Mouse (Mus musculus) liver, postnatal 0 days (tissue): ENCODE results near the gene 2010111I01Rik. TPM values are rescaled to one million over a fixed set of nuclear protein-coding genes. Genes with fewer than 3 reads are reported as not detected.

ENCODE experiments used
- ATAC-seq: fragments of 200-750 bp; cut with Nextera tagmentation; 2 replicates; pipeline ENCODE4 v1.8.0; 2017; ENCODE audit warnings: mild to moderate bottlenecking, moderate library complexity
- DNase-seq: peaks from one replicate; pipeline ENCODE4 v3.0.0-alpha.2; 2016
- H3K27ac ChIP-seq: fragments of 300-500 bp; sonication (generic); 2 replicates; pipeline ENCODE4 v1.5.1; 2014; ENCODE audit warnings: antibody characterized with exemption, moderate library complexity, mild to moderate bottlenecking, low read depth
- H3K27me3 ChIP-seq: fragments of 300-500 bp; sonication (generic); 2 replicates; pipeline ENCODE4 v1.6.1; 2014; ENCODE audit warnings: low read length, control low read depth, mixed read lengths; ENCODE audit not compliant: insufficient read depth
- H3K36me3 ChIP-seq: fragments of 300-500 bp; sonication (generic); replicated peaks from 2 replicates; pipeline ENCODE4 v1.6.1; 2014; ENCODE audit warnings: mild to moderate bottlenecking, control low read depth, low read length, moderate library complexity, mixed read lengths; ENCODE audit not compliant: insufficient read depth
- H3K4me1 ChIP-seq: fragments of 300-500 bp; sonication (generic); 2 replicates; pipeline ENCODE4 v1.6.1; 2014; ENCODE audit warnings: antibody characterized with exemption, mild to moderate bottlenecking, control low read depth; ENCODE audit not compliant: insufficient read depth
- H3K4me2 ChIP-seq: fragments of 300-500 bp; sonication (generic); 2 replicates; pipeline ENCODE4 v1.6.1; 2014; ENCODE audit warnings: low read depth, mild to moderate bottlenecking, low read length, moderate library complexity, mixed read lengths
- H3K4me3 ChIP-seq: fragments of 300-500 bp; sonication (generic); 2 replicates; pipeline ENCODE4 v1.5.1; 2014; ENCODE audit warnings: low read depth, low read length
- H3K9ac ChIP-seq: fragments of 300-500 bp; sonication (generic); replicated peaks from 2 replicates; pipeline ENCODE4 v1.6.1; 2014; ENCODE audit warnings: mild to moderate bottlenecking, moderate library complexity
- H3K9me3 ChIP-seq: fragments of 300-500 bp; sonication (generic); 2 replicates; pipeline ENCODE4 v1.6.1; 2016; ENCODE audit warnings: mild to moderate bottlenecking, control low read depth, low read length, mixed read lengths
- CTCF ChIP-seq: sonication (generic); IDR thresholded peaks from 2 replicates; pipeline ENCODE4 v1.5.1; 2016; ENCODE audit warnings: antibody characterized with exemption, low read depth
- EP300 ChIP-seq: IDR thresholded peaks from 2 replicates; pipeline ENCODE4 v1.6.1; 2016; ENCODE audit warnings: antibody characterized with exemption, low read depth, mild to moderate bottlenecking
- WGBS: fragments of 180-500 bp; shearing (Covaris S2); extraction: QIAGEN DNeasy Blood & Tissue Kit; methylation state at CpG from one replicate; pipeline ENCODE4 v1.1.7; 2014; ENCODE audit not compliant: insufficient replicate concordance; 5-methylcytosine and 5-hydroxymethylcytosine counted together
- polyA plus RNA-seq: library from polyadenylated mRNA; unstranded; fragments of >200 nt; fragmentation: Nextera tagmentation; extraction: Ambion mirVana; gene quantifications from 2 replicates; pipeline ENCODE4 v1.2.1, GENCODE M21; 2015

Gene 2010111I01Rik
- polyA plus RNA-seq, 1 experiment from 2014 or later, result 22.9 TPM

DNA sequence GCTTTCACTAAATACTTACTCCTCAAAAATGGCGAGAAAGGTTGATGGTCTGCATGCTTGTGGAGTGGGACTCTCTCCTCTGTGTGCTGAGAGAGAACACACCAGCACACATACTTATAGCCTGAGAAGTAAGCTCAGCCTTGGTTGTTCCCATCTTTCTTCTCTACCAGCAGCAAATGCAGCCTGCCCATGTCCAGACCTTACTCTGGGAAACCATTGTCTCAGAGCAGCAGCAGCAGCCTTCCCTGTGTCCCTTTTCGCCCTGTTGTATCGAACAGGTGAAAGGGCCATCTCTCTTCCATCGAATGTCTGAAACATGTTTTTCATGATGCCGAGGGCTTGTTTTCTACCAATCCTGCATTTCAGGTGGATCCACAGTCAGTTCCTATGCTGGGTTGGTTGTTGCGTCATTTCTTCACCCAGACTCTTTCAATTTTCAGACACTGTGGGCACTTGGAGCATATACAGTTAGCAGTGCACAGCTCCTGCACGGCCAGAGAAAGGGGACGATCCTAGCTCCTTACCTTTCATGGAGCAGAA is 285.8 kb downstream of the 2010111I01Rik start:
- no peak for TF ChIP-seq EP300
- TF ChIP-seq CTCF, result no peak
- H3K9ac ChIP-seq, result no peak overlapping the region
- ATAC-seq, result no peak
- 83% methylated on average over 8 of the region's 8 CpGs for WGBS
- H3K4me3 ChIP-seq, result no peak overlapping the region
- no peaks in the 10 kb centered on the region for H3K9me3 ChIP-seq
- DNase-seq, result no peak
- H3K36me3 ChIP-seq, result peaks cover under 1% of the 10 kb centered on the region
- peaks cover 34% of the 10 kb centered on the region for H3K4me1 ChIP-seq
- no peak overlapping the region for H3K27ac ChIP-seq
- H3K27me3 ChIP-seq, result no peaks in the 10 kb centered on the region
- H3K4me2 ChIP-seq, result no peak overlapping the region

GRCm38 (mm10) chr13:63251118-63251889 is 286.6 kb downstream of the 2010111I01Rik start:
- Histone ChIP-seq H3K4me1 (peaks cover 40% of the 10 kb centered on the region), H3K36me3 (no peaks in the 10 kb centered on the region; the same call in 1 of the 2 replicates), H3K9me3 (no peaks in the 10 kb centered on the region), H3K27me3 (no peaks in the 10 kb centered on the region), H3K27ac (no peak overlapping the region), H3K9ac (no peak overlapping the region), H3K4me2 (no peak overlapping the region), H3K4me3 (no peak overlapping the region)
- DNase-seq, result no peak
- 79% methylated on average over 12 of the region's 12 CpGs for WGBS
- no peak for TF ChIP-seq CTCF
- no peak for TF ChIP-seq EP300
- ATAC-seq, result no peak

- Histone ChIP-seq H3K4me1 (peaks cover 40% of the 10 kb centered on the region), H3K9ac (no peak overlapping the region), H3K9me3 (no peaks in the 10 kb centered on the region), H3K27ac (peak overlapping the region; percentile 19; the same call in 1 of the 2 replicates), H3K36me3 (peaks cover under 1% of the 10 kb centered on the region; the same call in 1 of the 2 replicates), H3K4me2 (no peak overlapping the region), H3K4me3 (no peak overlapping the region), H3K27me3 (no peaks in the 10 kb centered on the region)
- TF ChIP-seq EP300 (no peak), CTCF (no peak)
- ATAC-seq, result no peak
- no peak for DNase-seq
- WGBS, result 78% methylated on average over 2 of the region's 2 CpGs
These were observed 287.8 kb downstream of the 2010111I01Rik start for GRCm38 (mm10) chr13:63252295-63253010.

DNA sequence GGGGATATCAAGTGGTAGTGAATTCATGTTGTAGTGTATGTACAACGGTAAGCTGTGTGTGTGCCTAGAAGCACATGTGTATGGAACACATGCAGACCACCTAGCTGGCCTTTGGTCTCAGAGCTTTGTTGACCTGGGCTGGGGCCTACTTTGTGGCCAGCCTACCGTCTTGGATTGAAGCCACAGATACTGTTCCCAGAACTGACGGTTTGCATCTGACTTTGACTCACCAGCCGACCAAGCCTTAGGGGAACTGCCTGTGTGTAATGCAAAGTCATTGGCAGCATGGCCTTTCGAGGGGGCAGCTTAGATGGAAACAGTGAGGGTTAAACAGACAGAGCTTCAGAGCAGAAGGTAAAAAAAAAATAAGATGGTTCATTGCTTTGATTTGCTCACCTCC is 288.5 kb downstream of the 2010111I01Rik start:
- 21% methylated on average over 5 of the region's 5 CpGs for WGBS
- Histone ChIP-seq H3K4me3 (no peak overlapping the region), H3K27ac (peak overlapping the region; percentile 44; the same call in 1 of the 2 replicates), H3K27me3 (no peaks in the 10 kb centered on the region), H3K4me2 (no peak overlapping the region), H3K4me1 (peaks cover 40% of the 10 kb centered on the region), H3K9ac (no peak overlapping the region), H3K9me3 (no peaks in the 10 kb centered on the region), H3K36me3 (peaks cover 3% of the 10 kb centered on the region; the same call in 1 of the 2 replicates)
- no peak for TF ChIP-seq CTCF
- TF ChIP-seq EP300, result no peak
- ATAC-seq, result no peak
- DNase-seq, result no peak

DNA sequence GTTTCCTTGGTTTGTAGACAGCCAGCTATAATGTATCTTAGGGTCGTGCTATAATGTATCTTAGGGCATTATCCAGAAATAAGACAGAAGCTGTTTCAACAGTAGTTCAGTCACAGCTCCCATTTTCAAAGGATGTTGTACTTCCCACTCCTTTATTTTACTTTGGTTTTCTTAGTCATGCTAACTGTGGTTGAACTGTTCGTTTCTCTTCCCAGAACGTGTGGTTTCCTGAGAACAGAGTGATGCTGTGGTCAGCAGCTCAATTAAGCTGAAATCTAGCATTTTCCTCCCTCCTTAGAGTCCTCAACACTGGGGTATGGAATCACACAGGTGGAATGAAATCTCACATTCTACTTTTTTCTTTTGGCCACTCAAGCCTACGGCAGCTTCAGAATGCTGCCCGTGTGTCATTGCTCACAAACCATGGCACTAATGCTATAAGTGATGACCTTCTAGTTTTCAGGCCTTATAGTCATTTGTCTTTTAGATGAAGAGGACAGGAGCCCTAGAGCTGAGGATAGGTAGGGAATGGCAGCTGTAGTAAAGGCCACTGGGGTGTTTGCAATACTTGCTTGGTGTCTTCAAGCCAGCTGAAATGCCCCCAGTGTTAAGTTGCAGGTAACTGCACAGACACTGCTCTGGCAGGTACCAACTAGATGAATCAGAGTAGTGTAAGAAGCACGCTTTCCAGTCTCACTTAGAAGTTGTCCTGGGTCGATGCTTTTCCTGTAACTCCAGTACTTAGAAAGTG is 289.4 kb downstream of the 2010111I01Rik start:
- Histone ChIP-seq H3K9ac (no peak overlapping the region), H3K4me3 (no peak overlapping the region), H3K27me3 (no peaks in the 10 kb centered on the region), H3K9me3 (no peaks in the 10 kb centered on the region), H3K4me2 (no peak overlapping the region), H3K27ac (peak overlapping the region; percentile 44; the same call in 1 of the 2 replicates), H3K36me3 (peaks cover 3% of the 10 kb centered on the region; the same call in 1 of the 2 replicates), H3K4me1 (peaks cover 40% of the 10 kb centered on the region)
- ATAC-seq (no peak), DNase-seq (no peak)
- WGBS, result 62% methylated on average over 7 of the region's 7 CpGs
- TF ChIP-seq EP300, result no peak
- no peak for TF ChIP-seq CTCF
